Comparison of ENCODE assay signal across 9 mouse cellular contexts in genomic region chr19:28436457-28437148, GRCm38 (mm10).
DNase-seq lines count a peak whose midpoint lies in the region; ATAC-seq and TF ChIP-seq lines count a peak whose summit lies in the region.
"Had no signal": no experiment of that assay in that cellular context is flagged by ENCODE, and none has a peak within 500 bp of the region (broad histone marks: within the 10 kb centered on the region; RNA-seq: fewer than 3 reads in every experiment).

No protein-coding gene starts in this region.

- H3K27ac ChIP-seq in hindbrain, embryonic 13.5 days = no peak overlapping the region
- H3K27ac ChIP-seq in hindbrain, embryonic 10.5 days = no peak overlapping the region
- no peak overlapping the region for H3K27ac ChIP-seq in forebrain, embryonic 16.5 days (ENCODE audit: low read length)
- no peak overlapping the region for H3K27ac ChIP-seq in lung, postnatal 0 days (ENCODE audit: low read length)
- H3K27ac ChIP-seq: midbrain, embryonic 12.5 days had no signal

- H3K9me3 ChIP-seq in hindbrain, embryonic 13.5 days = no peaks in the 10 kb centered on the region
- no peaks in the 10 kb centered on the region for H3K9me3 ChIP-seq in hindbrain, embryonic 10.5 days
- no peaks in the 10 kb centered on the region for H3K9me3 ChIP-seq in forebrain, embryonic 16.5 days (ENCODE audit: control insufficient read depth, low read length)
- no peaks in the 10 kb centered on the region for H3K9me3 ChIP-seq in lung, postnatal 0 days (ENCODE audit: low read length)
- H3K9me3 ChIP-seq: midbrain, embryonic 12.5 days had no signal

- no peak for TF ChIP-seq EP300 in lung, postnatal 0 days (IDR thresholded peaks at IDR 0.05)

- no peak overlapping the region for H3K9ac ChIP-seq in hindbrain, embryonic 13.5 days
- no peak overlapping the region for H3K9ac ChIP-seq in forebrain, embryonic 16.5 days (replicated peaks; ENCODE audit: low read depth, low read length)
- no peak overlapping the region for H3K9ac ChIP-seq in lung, postnatal 0 days (replicated peaks; ENCODE audit: low read depth)
- H3K9ac ChIP-seq: midbrain, embryonic 12.5 days had no signal

- TF ChIP-seq CTCF in lung, postnatal 0 days (IDR thresholded peaks at IDR 0.05) = peak; percentile 10; the same call in 1 of the 2 replicates

- ATAC-seq in hindbrain, embryonic 13.5 days (ENCODE audit: low FRiP score) = peak; percentile 52; the same call in 1 of the 2 replicates
- peak; percentile 97 for ATAC-seq in forebrain, embryonic 16.5 days
- peak; percentile 80 for ATAC-seq in lung, postnatal 0 days

- H3K4me3 ChIP-seq in hindbrain, embryonic 13.5 days = no peak overlapping the region
- no peak overlapping the region for H3K4me3 ChIP-seq in hindbrain, embryonic 10.5 days
- H3K4me3 ChIP-seq in forebrain, embryonic 16.5 days (replicated peaks; ENCODE audit: low read length) = no peak overlapping the region
- no peak overlapping the region for H3K4me3 ChIP-seq in lung, postnatal 0 days (ENCODE audit: low read depth, low read length)
- H3K4me3 ChIP-seq: midbrain, embryonic 12.5 days had no signal

- no peaks in the 10 kb centered on the region for H3K27me3 ChIP-seq in hindbrain, embryonic 13.5 days
- no peaks in the 10 kb centered on the region for H3K27me3 ChIP-seq in hindbrain, embryonic 10.5 days (ENCODE audit: insufficient read depth, poor library complexity, severe bottlenecking)
- no peaks in the 10 kb centered on the region for H3K27me3 ChIP-seq in forebrain, embryonic 16.5 days (replicated peaks; ENCODE audit: control insufficient read depth, insufficient read depth, low read length)
- no peaks in the 10 kb centered on the region for H3K27me3 ChIP-seq in lung, postnatal 0 days (replicated peaks; ENCODE audit: insufficient read depth, low read length)
- H3K27me3 ChIP-seq: midbrain, embryonic 12.5 days had no signal

- no peak for DNase-seq in hindbrain, embryonic 10.5 days (ENCODE audit: low spot score)
- peak; percentile 48 for DNase-seq in kidney, postnatal 10 days
- peak; percentile 53 for DNase-seq in lung, postnatal 0 days (ENCODE audit: low spot score)
- no peak for DNase-seq in spleen, postnatal 14 days (ENCODE audit: low spot score in 2 of 2)
- no peak for DNase-seq in spleen, adult 18-20 months
- DNase-seq in T-cell, adult 2 months (ENCODE audit: low spot score) = no peak

- H3K36me3 ChIP-seq in hindbrain, embryonic 13.5 days = no peaks in the 10 kb centered on the region
- H3K36me3 ChIP-seq in hindbrain, embryonic 10.5 days = no peaks in the 10 kb centered on the region
- no peaks in the 10 kb centered on the region for H3K36me3 ChIP-seq in forebrain, embryonic 16.5 days (ENCODE audit: control insufficient read depth, insufficient read depth)
- H3K36me3 ChIP-seq in lung, postnatal 0 days (ENCODE audit: insufficient read depth, low read length) = no peaks in the 10 kb centered on the region
- H3K36me3 ChIP-seq: midbrain, embryonic 12.5 days had no signal

- 0 out of 2 replicates have a peak, but pooled peaks cover 4% of the 10 kb centered on the region for H3K4me1 ChIP-seq in hindbrain, embryonic 13.5 days (replicated peaks)
- H3K4me1 ChIP-seq in hindbrain, embryonic 10.5 days (replicated peaks) = no peaks in the 10 kb centered on the region
- H3K4me1 ChIP-seq in forebrain, embryonic 16.5 days (replicated peaks; ENCODE audit: control insufficient read depth, insufficient read depth, low read length) = peaks cover 6% of the 10 kb centered on the region
- no peaks in the 10 kb centered on the region for H3K4me1 ChIP-seq in lung, postnatal 0 days (ENCODE audit: insufficient read depth, low read depth, low read length)
- H3K4me1 ChIP-seq: midbrain, embryonic 12.5 days had no signal

- WGBS in hindbrain, embryonic 13.5 days = 66% methylated on average over 12 of the region's 12 CpGs
- WGBS in hindbrain, embryonic 10.5 days = 85% methylated on average over 12 of the region's 12 CpGs
- WGBS in forebrain, embryonic 16.5 days = 46% methylated on average over 12 of the region's 12 CpGs
- WGBS in lung, postnatal 0 days = 52% methylated on average over 12 of the region's 12 CpGs

- no peak overlapping the region for H3K4me2 ChIP-seq in hindbrain, embryonic 13.5 days
- H3K4me2 ChIP-seq in forebrain, embryonic 16.5 days (ENCODE audit: low read length) = no peak overlapping the region
- peak overlapping the region; percentile 22; the same call in 1 of the 2 replicates for H3K4me2 ChIP-seq in lung, postnatal 0 days (replicated peaks; ENCODE audit: low read depth, low read length)
- H3K4me2 ChIP-seq: midbrain, embryonic 12.5 days had no signal

Comparison
In these comparisons a context has a peak if more than half of its experiments do, and no peak if none do; other contexts are left out.
1. DNase-seq: peak in kidney, postnatal 10 days (single experiment) and lung, postnatal 0 days (single experiment); none in hindbrain, embryonic 10.5 days (single experiment), spleen, postnatal 14 days (0 of 2), spleen, adult 18-20 months (0 of 2) and T-cell, adult 2 months (single experiment).
2. Peak in every context shown above with its lines, with median percentiles within 50 percentile points of each other: ATAC-seq.